Mouse (Mus musculus) intestine, embryonic 14.5 days (tissue): Measurements from ENCODE around the gene D230025D16Rik. TPM values are rescaled to one million over a fixed set of nuclear protein-coding genes. Genes with fewer than 3 reads are reported as not detected.
A peak's percentile ranks its signal among the peaks of the same experiment; 100 is the strongest.

Source experiments
- ATAC-seq: fragments of 200-750 bp; cut with Nextera tagmentation; replicated peaks from 2 replicates; pipeline ENCODE4 v1.8.0; 2017; ENCODE audit warnings: low read depth, moderate number of reproducible peaks, moderate TSS enrichment, moderate library complexity; ENCODE audit not compliant: low FRiP score, low TSS enrichment
- DNase-seq: peaks from one replicate; pipeline ENCODE4 v3.0.0-alpha.2; 2018; ENCODE audit warnings: low spot score
- H3K27ac ChIP-seq: fragments of 300-500 bp; sonication (generic); 2 replicates; pipeline ENCODE4 v1.5.1; 2014; ENCODE audit warnings: low read depth, mild to moderate bottlenecking, control low read depth
- H3K27me3 ChIP-seq: fragments of 300-500 bp; sonication (generic); replicated peaks from 2 replicates; pipeline ENCODE4 v1.6.1; 2014; ENCODE audit warnings: low read length, control low read depth; ENCODE audit not compliant: control insufficient read depth, insufficient read depth
- H3K36me3 ChIP-seq: fragments of 300-500 bp; sonication (generic); 2 replicates; pipeline ENCODE4 v1.6.1; 2014; ENCODE audit warnings: low read length, control low read depth; ENCODE audit not compliant: control insufficient read depth, insufficient read depth
- H3K4me1 ChIP-seq: fragments of 300-500 bp; sonication (generic); replicated peaks from 2 replicates; pipeline ENCODE4 v1.6.1; 2014; ENCODE audit warnings: low read length, control low read depth, mixed read lengths; ENCODE audit not compliant: control insufficient read depth, insufficient read depth
- H3K4me2 ChIP-seq: fragments of 300-500 bp; sonication (generic); 2 replicates; pipeline ENCODE4 v1.6.1; 2014; ENCODE audit warnings: low read length
- H3K4me3 ChIP-seq: fragments of 300-500 bp; sonication (generic); 2 replicates; pipeline ENCODE4 v1.5.1; 2014; ENCODE audit warnings: low read depth, low read length, control low read depth, mixed read lengths
- H3K9ac ChIP-seq: fragments of 300-500 bp; sonication (generic); 2 replicates; pipeline ENCODE4 v1.6.1; 2014; ENCODE audit warnings: mild to moderate bottlenecking, low read length
- H3K9me3 ChIP-seq: fragments of 300-500 bp; sonication (generic); 2 replicates; pipeline ENCODE4 v1.6.1; 2016; ENCODE audit warnings: low read length, control low read depth; ENCODE audit not compliant: control insufficient read depth
- WGBS: fragments of 180-500 bp; shearing (Covaris S2); extraction: QIAGEN DNeasy Blood & Tissue Kit; methylation state at CpG from one replicate; pipeline ENCODE4 v1.1.7; 2014; 5-methylcytosine and 5-hydroxymethylcytosine counted together
- polyA plus RNA-seq: library from polyadenylated mRNA; unstranded; fragments of >200 nt; fragmentation: Nextera tagmentation; extraction: Ambion mirVana; gene quantifications from 2 replicates; pipeline ENCODE4 v1.2.1, GENCODE M21; 2014

The D230025D16Rik gene
- polyA plus RNA-seq, 1 experiment from 2014 or later: 29.5 TPM

DNA sequence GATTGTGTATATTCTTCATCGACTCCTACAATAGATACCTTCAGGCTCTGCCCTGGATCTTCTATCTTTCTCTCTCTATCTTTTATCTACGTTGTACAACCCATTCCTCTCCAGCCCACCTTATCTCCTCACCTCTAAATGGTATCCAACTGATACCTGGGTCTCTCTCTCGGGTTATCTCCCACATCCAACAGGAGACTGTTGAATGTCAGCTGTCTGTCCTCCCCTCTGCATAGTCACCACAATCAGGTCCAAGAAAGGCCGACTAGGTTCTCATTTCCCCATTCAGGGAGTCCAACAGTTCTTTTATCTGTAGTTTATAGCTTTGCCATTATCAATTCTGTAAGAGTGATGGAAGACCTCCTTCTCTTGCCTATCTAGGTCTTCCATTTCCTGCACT lies 57.3 kb downstream of the D230025D16Rik start:
- H3K9ac ChIP-seq: no peak overlapping the region
- peaks cover 20% of the 10 kb centered on the region for H3K36me3 ChIP-seq
- WGBS: 79% methylated on average over 4 of the region's 4 CpGs
- no peaks in the 10 kb centered on the region for H3K9me3 ChIP-seq
- no peaks in the 10 kb centered on the region for H3K4me1 ChIP-seq
- no peak overlapping the region for H3K4me2 ChIP-seq
- DNase-seq: no peak
- peaks cover 30% of the 10 kb centered on the region for H3K27me3 ChIP-seq
- no peak overlapping the region for H3K27ac ChIP-seq
- ATAC-seq: no peak
- no peak overlapping the region for H3K4me3 ChIP-seq

DNA sequence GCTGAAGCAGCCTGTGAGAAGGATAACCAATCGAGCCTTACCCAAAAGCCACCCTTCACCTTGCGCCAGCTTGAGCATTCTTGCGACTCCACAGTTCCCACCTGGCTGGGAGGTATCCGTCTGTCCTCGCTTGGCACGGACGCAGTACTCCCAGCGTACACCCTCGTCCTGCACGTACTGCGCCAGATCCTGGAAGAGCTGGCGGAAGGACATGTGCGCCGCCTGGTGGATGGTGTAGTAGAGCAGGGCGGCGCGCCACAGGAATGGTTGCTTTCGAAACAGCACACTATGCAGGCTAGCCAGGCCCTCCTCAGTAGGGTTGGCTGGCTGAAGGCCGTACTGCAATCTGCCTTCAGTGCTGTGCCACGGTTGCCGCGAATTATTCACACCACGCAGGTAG lies 58.1 kb downstream of the D230025D16Rik start:
- DNase-seq (peak; percentile 77), ATAC-seq (peak; percentile 28)
- no peak overlapping the region for H3K9ac ChIP-seq
- no peak overlapping the region for H3K27ac ChIP-seq
- H3K9me3 ChIP-seq: no peaks in the 10 kb centered on the region
- no peaks in the 10 kb centered on the region for H3K4me1 ChIP-seq
- WGBS: 26% methylated on average over 23 of the region's 23 CpGs
- no peak overlapping the region for H3K4me2 ChIP-seq
- H3K36me3 ChIP-seq: peaks cover 20% of the 10 kb centered on the region
- H3K4me3 ChIP-seq: no peak overlapping the region
- H3K27me3 ChIP-seq: peaks cover 22% of the 10 kb centered on the region

DNA sequence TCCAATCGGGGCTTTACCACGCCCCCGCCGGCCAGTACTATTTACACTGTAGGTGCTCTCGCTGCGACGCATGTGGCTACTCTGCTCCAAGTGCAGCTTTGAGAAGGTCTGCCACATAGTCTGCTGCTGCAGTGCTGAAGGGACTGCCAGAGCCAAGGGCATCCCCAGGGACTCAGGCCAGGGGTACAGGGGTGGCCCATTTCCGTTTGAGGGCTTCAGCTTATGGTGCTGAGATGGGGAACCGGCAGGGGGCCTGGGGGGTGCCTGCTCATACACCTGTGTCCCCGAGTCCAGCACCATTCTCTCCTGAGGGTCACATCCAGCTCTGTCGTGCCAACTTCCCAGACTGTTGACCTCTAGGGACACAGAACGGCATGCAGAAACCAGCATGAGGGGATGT lies 60.6 kb downstream of the D230025D16Rik start:
- DNase-seq (no peak), ATAC-seq (no peak)
- peaks cover 9% of the 10 kb centered on the region for H3K4me1 ChIP-seq
- H3K36me3 ChIP-seq: peaks cover 20% of the 10 kb centered on the region
- peaks cover 7% of the 10 kb centered on the region for H3K27me3 ChIP-seq
- H3K9ac ChIP-seq: no peak overlapping the region
- no peak overlapping the region for H3K4me2 ChIP-seq
- H3K27ac ChIP-seq: no peak overlapping the region
- H3K4me3 ChIP-seq: no peak overlapping the region
- no peaks in the 10 kb centered on the region for H3K9me3 ChIP-seq
- 41% methylated on average over 12 of the region's 12 CpGs for WGBS

DNA sequence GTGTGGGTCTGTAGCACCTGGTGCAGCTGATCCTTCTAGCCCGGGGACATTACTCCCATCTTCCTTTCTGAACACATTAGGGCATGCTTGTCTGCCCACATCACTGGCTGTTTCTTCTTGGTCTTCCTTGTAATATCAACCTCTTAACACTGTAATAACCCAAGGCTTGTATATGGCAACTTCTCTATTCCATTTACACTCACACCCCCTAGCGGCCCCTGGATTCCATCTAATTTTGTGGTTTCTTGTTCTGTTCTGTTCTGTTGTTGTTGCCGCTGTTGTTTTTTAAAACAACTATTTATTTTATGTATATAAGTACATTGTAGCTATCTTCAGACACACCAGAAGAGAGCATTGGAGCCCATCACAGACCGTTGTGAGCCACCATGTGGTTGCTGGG lies 62.0 kb downstream of the D230025D16Rik start:
- Histone ChIP-seq H3K9me3 (no peaks in the 10 kb centered on the region), H3K4me2 (no peak overlapping the region), H3K27me3 (peaks cover 10% of the 10 kb centered on the region), H3K27ac (no peak overlapping the region), H3K36me3 (peaks cover 14% of the 10 kb centered on the region), H3K4me1 (peaks cover 10% of the 10 kb centered on the region), H3K4me3 (no peak overlapping the region), H3K9ac (no peak overlapping the region)
- DNase-seq (no peak), ATAC-seq (no peak)
- WGBS: 88% methylated on average over 4 of the region's 4 CpGs

DNA sequence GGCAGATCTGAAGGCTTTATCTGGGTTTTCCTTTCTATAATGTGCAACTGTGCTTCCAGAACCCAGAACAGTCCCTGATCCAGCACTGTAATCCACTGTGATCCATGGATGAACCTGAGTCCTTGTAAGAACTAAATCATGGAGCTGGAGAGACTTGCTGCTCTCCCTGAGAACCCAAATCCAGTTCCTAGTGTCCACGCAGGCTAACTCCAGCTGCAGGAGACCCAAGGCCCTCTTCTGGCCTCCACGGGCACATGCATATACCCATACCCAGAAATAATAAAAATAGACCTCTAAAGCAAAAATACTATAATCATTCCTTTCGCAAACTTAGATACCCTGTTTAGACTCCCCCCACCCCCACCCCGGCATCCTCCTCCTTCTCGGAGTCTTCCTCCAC lies 63.3 kb downstream of the D230025D16Rik start:
- Histone ChIP-seq H3K27me3 (peaks cover 10% of the 10 kb centered on the region), H3K4me2 (peak overlapping the region; percentile 85), H3K9me3 (no peaks in the 10 kb centered on the region), H3K36me3 (peaks cover 5% of the 10 kb centered on the region), H3K4me1 (peaks cover 10% of the 10 kb centered on the region), H3K4me3 (0 out of 2 replicates have a peak overlapping the region, but pooled peaks have one; percentile 51), H3K9ac (no peak overlapping the region), H3K27ac (no peak overlapping the region)
- DNase-seq (no peak), ATAC-seq (no peak)
- WGBS: 90% methylated on average over 5 of the region's 5 CpGs

DNA sequence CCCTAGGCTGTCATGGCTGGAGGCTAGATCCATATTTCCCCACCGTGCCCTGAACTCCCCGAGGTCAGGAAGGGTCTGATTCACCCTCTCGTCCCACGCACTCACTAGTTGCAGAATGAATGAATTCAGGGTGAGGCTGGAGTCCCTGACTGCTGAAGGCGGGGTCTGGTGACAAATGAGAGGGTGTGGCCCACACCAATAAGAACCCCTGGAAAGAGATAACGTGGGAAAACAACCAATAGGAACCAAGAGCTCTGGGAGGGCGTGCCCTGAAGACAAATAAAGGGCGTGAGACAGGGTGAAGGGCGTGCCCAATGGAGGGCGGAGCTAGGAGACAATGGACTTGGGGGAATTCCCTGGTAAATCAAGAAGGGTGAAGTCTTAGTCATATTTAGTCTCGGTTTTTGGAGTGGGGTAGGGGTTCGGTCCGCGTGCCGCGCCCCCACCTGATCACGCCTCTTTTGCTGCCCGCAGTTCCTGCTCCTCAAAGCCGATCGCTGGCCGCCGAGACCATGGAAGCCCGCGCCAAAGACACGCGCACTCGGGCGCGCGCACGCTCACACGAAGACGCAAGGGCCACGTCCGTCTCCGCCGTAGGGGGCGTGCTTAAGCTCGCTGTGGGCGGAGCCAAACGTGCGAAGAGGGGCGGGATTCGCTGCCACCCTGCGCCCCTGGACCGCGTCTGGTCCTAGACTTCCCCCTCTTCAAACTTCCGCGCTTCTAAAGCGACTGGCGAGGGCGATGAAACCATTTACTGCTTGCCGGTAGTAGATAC lies 64.2 kb downstream of the D230025D16Rik start:
- peak; percentile 90 for ATAC-seq
- WGBS: under 1% methylated on average over 53 of the region's 53 CpGs

DNA sequence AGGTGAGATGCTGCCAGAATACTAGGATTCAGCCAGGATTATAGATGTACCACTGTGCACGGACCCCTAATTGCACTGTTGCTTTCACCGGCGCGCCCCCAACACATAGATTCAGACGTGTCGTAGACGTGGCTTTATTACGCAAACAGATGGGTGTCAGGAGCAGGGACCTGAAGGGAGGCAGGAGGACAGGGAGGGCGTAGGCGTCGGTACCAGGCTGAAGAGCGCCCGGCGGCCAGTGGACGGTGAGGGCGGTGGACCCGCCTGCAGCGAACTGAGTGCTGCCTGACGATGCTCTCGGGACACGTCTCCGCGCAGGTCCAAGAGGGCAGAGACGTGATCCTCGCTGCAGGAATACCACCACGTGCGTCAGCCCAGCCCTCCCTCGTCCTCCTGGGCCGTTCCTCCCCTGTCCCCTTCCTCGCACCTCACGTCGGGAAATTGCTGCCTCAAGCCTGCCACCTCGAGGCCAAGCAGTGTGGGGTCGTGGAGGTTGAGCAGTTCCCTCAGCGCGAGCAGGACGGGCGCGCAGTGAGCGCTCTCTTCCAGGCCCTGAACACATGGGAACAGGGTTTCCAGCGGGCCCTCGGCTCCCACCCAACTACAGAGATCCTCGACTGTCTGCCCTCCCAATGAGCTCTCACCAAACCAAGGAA lies 65.0 kb downstream of the D230025D16Rik start, which contains the start of gene 4931428F04Rik:
Gene 4931428F04Rik (minus strand): TSS at position 60 of the 656 bp plus-strand sequence.
- Histone ChIP-seq H3K4me1 (peaks cover 10% of the 10 kb centered on the region), H3K9me3 (no peaks in the 10 kb centered on the region), H3K4me3 (peak within 1 kb of the TSS; percentile 51), H3K4me2 (peak within 1 kb of the TSS; percentile 85), H3K27ac (peak within 1 kb of the TSS; percentile 71; the same call in 1 of the 2 replicates), H3K36me3 (peaks cover under 1% of the 10 kb centered on the region; the same call in 1 of the 2 replicates), H3K9ac (peak within 1 kb of the TSS; percentile 61), H3K27me3 (peaks cover 10% of the 10 kb centered on the region)
- WGBS: 3% methylated on average over 43 of the region's 43 CpGs
- DNase-seq (peak; percentile 76), ATAC-seq (peak; percentile 15)

More for the DNA sequence above, 64.2 kb downstream of the D230025D16Rik start:
- Histone ChIP-seq H3K4me3 (peak overlapping the region; percentile 51), H3K27me3 (peaks cover 10% of the 10 kb centered on the region), H3K27ac (peak overlapping the region; percentile 71; the same call in 1 of the 2 replicates), H3K4me1 (peaks cover 10% of the 10 kb centered on the region), H3K9me3 (no peaks in the 10 kb centered on the region), H3K4me2 (peak overlapping the region; percentile 85), H3K36me3 (peaks cover 5% of the 10 kb centered on the region; the same call in 1 of the 2 replicates), H3K9ac (peak overlapping the region; percentile 61)
- DNase-seq: peak; percentile 98

DNA sequence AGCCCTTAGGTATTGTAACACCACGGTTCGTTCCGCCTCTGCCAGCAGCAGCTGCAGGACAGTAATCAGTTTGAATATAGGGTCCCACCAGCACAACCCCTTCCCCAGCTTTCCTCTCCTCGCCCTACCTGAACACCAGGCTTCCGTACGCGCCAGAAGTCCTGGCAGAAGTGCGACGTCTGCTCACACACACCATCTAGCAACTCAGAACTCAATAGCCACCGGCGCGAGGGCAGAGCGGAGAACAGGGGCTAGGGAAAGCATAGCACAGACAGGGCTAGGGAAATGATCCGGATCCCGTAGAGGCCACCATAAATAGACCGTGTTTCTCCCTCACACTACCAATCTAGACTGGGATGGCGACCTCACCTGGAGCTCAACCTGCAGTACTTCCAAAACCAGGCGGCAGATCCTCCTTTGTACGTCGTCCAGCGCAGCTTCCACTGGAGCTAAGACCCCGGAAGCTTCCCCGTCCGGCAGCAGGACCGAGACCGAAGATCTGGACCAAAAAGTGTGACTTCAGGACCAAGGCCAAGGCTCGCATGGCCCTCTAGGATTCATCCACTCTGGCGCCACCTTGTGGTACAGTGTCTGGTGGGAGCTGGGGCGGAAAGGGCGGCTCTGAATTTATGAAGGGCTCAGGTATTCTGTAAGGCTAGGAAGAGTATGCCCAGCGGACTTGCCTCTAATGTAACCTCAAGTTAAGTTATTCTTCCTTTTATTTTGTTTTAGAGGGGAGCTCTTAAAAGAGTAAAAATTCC lies 65.8 kb downstream of the D230025D16Rik start:
- no peak overlapping the region for H3K9ac ChIP-seq
- 8% methylated on average over 31 of the region's 31 CpGs for WGBS
- H3K4me1 ChIP-seq: peaks cover 10% of the 10 kb centered on the region
- peaks cover 10% of the 10 kb centered on the region for H3K27me3 ChIP-seq
- peak overlapping the region; percentile 85; the same call in 1 of the 2 replicates for H3K4me2 ChIP-seq
- no peak overlapping the region for H3K27ac ChIP-seq
- no peak for ATAC-seq
- DNase-seq: peak; percentile 99
- H3K4me3 ChIP-seq: no peak overlapping the region
- no peaks in the 10 kb centered on the region for H3K9me3 ChIP-seq
- no peaks in the 10 kb centered on the region for H3K36me3 ChIP-seq
